Mouse (Mus musculus) myocyte (in vitro differentiated cells): Measurements from ENCODE around the gene Stat3. TPM values are rescaled to one million over a fixed set of nuclear protein-coding genes. Genes with fewer than 3 reads are reported as not detected.

Experiments
- H3K27me3 ChIP-seq: one replicate; pipeline ENCODE4 v1.6.1; 2011; ENCODE audit not compliant: control insufficient read depth, insufficient read depth, insufficient read length
- H3K36me3 ChIP-seq: one replicate; pipeline ENCODE4 v1.6.1; 2011; ENCODE audit not compliant: control insufficient read depth, insufficient read depth
- H3K4me2 ChIP-seq: one replicate; pipeline ENCODE4 v1.6.1; 2011; ENCODE audit warnings: low read depth, control low read depth
- H3K4me3 ChIP-seq: one replicate; pipeline ENCODE4 v1.5.1; 2011; ENCODE audit warnings: mild to moderate bottlenecking, control low read depth, moderate library complexity
- H3K79me2 ChIP-seq: one replicate; pipeline ENCODE4 v1.6.1; 2011; ENCODE audit not compliant: control insufficient read depth, insufficient read depth
- H3ac ChIP-seq: one replicate; pipeline ENCODE4 v1.6.1; 2011; ENCODE audit not compliant: control insufficient read depth, insufficient read length
- CEBPB ChIP-seq: IDR thresholded peaks from 2 replicates; pipeline ENCODE4 v1.6.1; 2011; ENCODE audit warnings: mild to moderate bottlenecking, moderate library complexity; ENCODE audit not compliant: poor library complexity, insufficient read depth, severe bottlenecking
- E2F4 ChIP-seq: IDR thresholded peaks from one replicate; pipeline ENCODE4 v1.6.1; 2011; ENCODE audit warnings: mild to moderate bottlenecking, control low read depth, moderate library complexity; ENCODE audit not compliant: insufficient read depth
- MAX ChIP-seq: IDR thresholded peaks from one replicate; pipeline ENCODE4 v1.6.1; 2011; ENCODE audit warnings: low read depth, mild to moderate bottlenecking, control low read depth
- MYOD1 ChIP-seq, 3 experiments: IDR thresholded peaks; one replicate each; pipeline ENCODE4 v1.6.1; 2011; ENCODE audit warnings: control low read depth in 2 of 3, low read depth in 2 of 3, mild to moderate bottlenecking in 2 of 3, moderate library complexity in 1 of 3; ENCODE audit not compliant: insufficient read length in 2 of 3, control insufficient read depth in 1 of 3
- MYOG ChIP-seq, 3 experiments: IDR thresholded peaks; one replicate each; pipeline ENCODE4 v1.6.1; 2011; ENCODE audit warnings: control low read depth in 2 of 3, low read depth in 2 of 3, mild to moderate bottlenecking in 2 of 3; ENCODE audit not compliant: insufficient read length in 2 of 3, control insufficient read depth in 1 of 3, insufficient read depth in 1 of 3
- POLR2A ChIP-seq: IDR thresholded peaks from one replicate; pipeline ENCODE4 v1.6.1; 2011; ENCODE audit warnings: low read depth, mild to moderate bottlenecking, control low read depth, moderate library complexity; ENCODE audit not compliant: insufficient read length
- POLR2AphosphoS2 ChIP-seq: IDR thresholded peaks from one replicate; pipeline ENCODE4 v1.6.1; 2011; ENCODE audit warnings: low read depth, control low read depth; ENCODE audit not compliant: insufficient read length
- REST ChIP-seq: IDR thresholded peaks from one replicate; pipeline ENCODE4 v1.6.1; 2011; ENCODE audit warnings: mild to moderate bottlenecking, control low read depth, moderate library complexity; ENCODE audit not compliant: insufficient read depth, insufficient read length
- SRF ChIP-seq: IDR thresholded peaks from one replicate; pipeline ENCODE4 v1.6.1; 2011; ENCODE audit warnings: low read depth; ENCODE audit not compliant: control insufficient read depth, insufficient read length
- TCF12 ChIP-seq: IDR thresholded peaks from one replicate; pipeline ENCODE4 v1.6.1; 2011; ENCODE audit warnings: mild to moderate bottlenecking, control low read depth; ENCODE audit not compliant: poor library complexity, insufficient read depth, severe bottlenecking
- TCF3 ChIP-seq: IDR thresholded peaks from one replicate; pipeline ENCODE4 v1.6.1; 2011; ENCODE audit warnings: low read depth, control low read depth; ENCODE audit not compliant: insufficient read length
- USF1 ChIP-seq: IDR thresholded peaks from one replicate; pipeline ENCODE4 v1.6.1; 2011; ENCODE audit warnings: low read depth, mild to moderate bottlenecking, control low read depth, moderate library complexity
- polyA plus RNA-seq: library from polyadenylated mRNA; unstranded; fragments of >200 nt; fragmentation: generic; extraction: Trizol; gene quantifications from one replicate; pipeline ENCODE4 v1.2.1, GENCODE M21; 2012; ENCODE audit warnings: missing spikeins

Gene Stat3
- polyA plus RNA-seq, 1 experiment = 93.7 TPM

DNA sequence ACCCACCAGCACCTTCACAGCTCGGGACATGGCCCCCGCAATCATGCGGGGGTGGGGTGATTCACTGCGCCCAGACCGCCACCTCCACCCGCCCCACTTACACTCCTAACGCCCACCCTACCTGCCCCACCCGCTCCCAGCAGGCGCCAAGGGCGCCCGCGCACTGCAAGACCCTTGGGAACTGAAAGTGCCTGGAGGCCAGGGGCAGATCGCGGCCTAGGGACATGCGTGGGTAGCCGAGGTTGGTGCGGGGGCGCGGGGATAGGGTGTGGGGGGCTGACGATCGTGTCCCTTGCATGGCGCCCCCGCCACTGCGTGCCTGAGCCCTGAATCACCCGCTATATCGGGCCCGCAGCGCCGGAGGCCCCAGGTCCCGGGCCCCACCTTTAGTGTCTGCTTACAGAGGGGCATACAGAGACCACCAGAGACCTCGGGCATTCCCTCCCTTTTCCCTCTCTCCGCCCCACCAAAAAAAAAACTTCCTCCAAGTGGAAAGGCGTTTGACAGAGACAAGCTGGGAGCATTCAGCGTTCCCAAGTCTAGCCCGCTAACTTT is 29.9 kb upstream of the Stat3 start:
- Histone ChIP-seq H3K36me3 (no peaks in the 10 kb centered on the region), H3ac (peak overlapping the region; percentile 61), H3K4me3 (peak overlapping the region; percentile 98), H3K27me3 (no peaks in the 10 kb centered on the region), H3K4me2 (peak overlapping the region; percentile 81), H3K79me2 (peaks cover 60% of the 10 kb centered on the region)
- no peak for TF ChIP-seq POLR2A
- TF ChIP-seq MYOD1 (IDR thresholded peaks at IDR 0.05; ENCODE audit: control insufficient read depth in 1 of 3, insufficient read length in 2 of 3, low read depth in 2 of 3) = peak in 1 of 3 experiments; percentile 19

DNA sequence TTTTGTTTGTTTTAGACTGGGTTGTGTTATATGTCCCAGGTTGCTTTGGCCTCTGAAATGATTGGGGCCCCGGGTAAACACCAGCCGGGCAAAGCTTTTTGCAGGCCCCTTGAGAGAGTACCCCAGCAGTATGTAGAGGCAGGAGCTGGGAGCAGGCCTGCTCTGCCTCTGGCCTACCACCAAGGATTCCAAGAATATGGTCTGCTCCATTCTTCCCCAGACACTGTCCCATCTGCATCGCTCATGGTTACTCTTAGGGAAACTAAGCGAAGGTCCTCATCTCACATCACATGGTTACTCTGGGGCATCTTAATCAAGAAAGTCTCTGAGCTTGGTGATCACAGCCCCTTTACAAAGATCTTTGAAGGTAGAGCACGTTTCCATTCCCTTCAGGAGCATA is 29.2 kb upstream of the Stat3 start:
- Histone ChIP-seq H3K4me2 (peak overlapping the region; percentile 81), H3K36me3 (no peaks in the 10 kb centered on the region), H3K27me3 (no peaks in the 10 kb centered on the region), H3ac (peak overlapping the region; percentile 61), H3K79me2 (peaks cover 68% of the 10 kb centered on the region), H3K4me3 (peak overlapping the region; percentile 98)
- no peak for TF ChIP-seq CEBPB

DNA sequence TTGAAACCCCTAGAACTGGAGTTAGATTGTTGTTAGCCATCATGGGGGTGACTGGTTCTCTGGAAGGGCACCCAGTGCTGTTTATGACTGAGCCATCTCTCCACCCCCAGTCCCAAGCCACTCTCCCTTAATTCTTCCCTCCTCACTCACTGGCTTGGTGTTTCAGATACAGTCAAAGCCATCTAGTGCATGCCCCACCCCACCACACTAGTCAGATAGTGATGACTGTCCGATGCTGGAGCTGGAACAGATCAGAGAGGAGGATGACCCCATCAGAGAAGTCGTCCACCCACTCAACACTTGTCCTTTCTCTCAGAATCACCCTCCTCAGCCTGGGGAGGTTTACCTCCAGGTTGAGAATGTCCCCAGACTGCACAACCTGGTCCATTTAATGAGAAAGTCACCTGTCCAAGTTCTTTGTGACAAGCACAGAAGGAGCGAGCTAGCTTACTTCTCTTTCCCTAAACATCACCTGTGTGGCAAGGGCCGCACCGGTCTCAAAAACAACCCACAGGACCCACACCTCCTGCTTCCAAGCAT is 28.6 kb upstream of the Stat3 start:
- peak overlapping the region; percentile 61 for H3ac ChIP-seq
- no peaks in the 10 kb centered on the region for H3K36me3 ChIP-seq
- peak overlapping the region; percentile 98 for H3K4me3 ChIP-seq
- peaks cover 73% of the 10 kb centered on the region for H3K79me2 ChIP-seq
- TF ChIP-seq SRF = no peak
- TF ChIP-seq REST = no peak
- TF ChIP-seq TCF12 = no peak
- TF ChIP-seq MAX = no peak
- no peak for TF ChIP-seq USF1
- no peak for TF ChIP-seq MYOD1 (IDR thresholded peaks at IDR 0.05; ENCODE audit: control insufficient read depth in 1 of 3, insufficient read length in 2 of 3, low read depth in 2 of 3)
- TF ChIP-seq MYOG (IDR thresholded peaks at IDR 0.05; ENCODE audit: control insufficient read depth in 1 of 3, insufficient read depth in 1 of 3, insufficient read length in 2 of 3, low read depth in 2 of 3) = no peak
- no peak for TF ChIP-seq E2F4
- TF ChIP-seq CEBPB = no peak
- TF ChIP-seq POLR2AphosphoS2 = no peak
- no peak for TF ChIP-seq POLR2A
- no peak for TF ChIP-seq TCF3
- peak overlapping the region; percentile 81 for H3K4me2 ChIP-seq
- H3K27me3 ChIP-seq = no peaks in the 10 kb centered on the region

DNA sequence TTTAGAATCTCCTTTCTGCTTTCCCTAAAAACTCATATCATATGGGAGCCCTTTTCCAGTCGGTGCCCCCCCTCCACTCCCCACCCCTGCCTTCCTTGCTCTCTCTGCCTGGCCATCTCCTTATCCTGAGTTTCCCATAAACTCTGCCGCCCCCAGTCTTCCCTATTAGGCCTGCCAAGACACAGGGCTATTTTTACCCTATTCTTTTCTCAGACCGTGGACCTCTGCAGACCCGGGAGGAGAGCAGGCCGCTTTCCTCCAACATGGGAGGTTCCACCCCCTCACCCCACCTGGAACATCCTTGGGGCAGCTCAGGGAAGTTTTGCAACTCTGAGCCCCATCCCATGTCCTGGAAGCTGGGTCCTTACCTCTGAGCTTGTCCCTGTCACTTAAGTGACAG is 28.0 kb upstream of the Stat3 start:
- Histone ChIP-seq H3K4me3 (peak overlapping the region; percentile 98), H3ac (no peak overlapping the region), H3K79me2 (peaks cover 78% of the 10 kb centered on the region), H3K4me2 (peak overlapping the region; percentile 81), H3K36me3 (no peaks in the 10 kb centered on the region), H3K27me3 (no peaks in the 10 kb centered on the region)
- TF ChIP-seq MYOD1 (IDR thresholded peaks at IDR 0.05; ENCODE audit: control insufficient read depth in 1 of 3, insufficient read length in 2 of 3, low read depth in 2 of 3) (no peak), TCF3 (no peak), POLR2AphosphoS2 (no peak), CEBPB (no peak), E2F4 (no peak), TCF12 (no peak), USF1 (no peak), MYOG (IDR thresholded peaks at IDR 0.05; ENCODE audit: control insufficient read depth in 1 of 3, insufficient read depth in 1 of 3, insufficient read length in 2 of 3, low read depth in 2 of 3) (no peak), SRF (no peak), REST (no peak), MAX (no peak), POLR2A (no peak)

DNA sequence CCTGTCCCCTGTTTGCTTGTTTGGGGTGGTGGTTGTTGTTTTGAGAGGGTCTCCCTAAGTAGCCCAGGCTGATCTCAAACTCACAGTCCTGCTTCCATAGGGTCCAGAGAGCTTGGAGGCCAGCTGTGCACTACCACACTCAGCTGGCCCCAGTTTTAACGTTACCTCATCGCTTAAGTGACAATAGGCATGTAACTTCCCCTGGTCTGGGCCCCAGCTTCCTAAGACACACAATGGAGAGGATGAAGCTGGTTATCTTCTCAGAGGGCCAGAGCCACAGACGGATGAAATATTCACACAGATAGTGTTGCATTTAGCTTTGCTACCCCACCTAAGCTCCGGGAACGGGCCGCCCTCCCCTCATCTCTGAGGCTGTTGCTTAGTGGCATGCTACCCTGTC is 26.4 kb upstream of the Stat3 start:
- TF ChIP-seq TCF12 (no peak), CEBPB (no peak), SRF (no peak), POLR2A (no peak), POLR2AphosphoS2 (no peak), MAX (no peak), MYOG (IDR thresholded peaks at IDR 0.05; ENCODE audit: control insufficient read depth in 1 of 3, insufficient read depth in 1 of 3, insufficient read length in 2 of 3, low read depth in 2 of 3) (no peak), MYOD1 (IDR thresholded peaks at IDR 0.05; ENCODE audit: control insufficient read depth in 1 of 3, insufficient read length in 2 of 3, low read depth in 2 of 3) (no peak), TCF3 (no peak), REST (no peak), USF1 (no peak)
- H3ac ChIP-seq = no peak overlapping the region
- H3K79me2 ChIP-seq = peaks cover 95% of the 10 kb centered on the region
- peak overlapping the region; percentile 81 for H3K4me2 ChIP-seq
- H3K4me3 ChIP-seq = peak overlapping the region; percentile 98
- no peaks in the 10 kb centered on the region for H3K36me3 ChIP-seq
- no peaks in the 10 kb centered on the region for H3K27me3 ChIP-seq
